Mouse (Mus musculus): ENCODE measurements at regions not wholly inside any gene's neighbourhood (a gene's known extent, or its start where the extent isn't known, plus 50 kb on each side); places are given as distances from the start of the nearest gene placed in this dataset.

DNA sequence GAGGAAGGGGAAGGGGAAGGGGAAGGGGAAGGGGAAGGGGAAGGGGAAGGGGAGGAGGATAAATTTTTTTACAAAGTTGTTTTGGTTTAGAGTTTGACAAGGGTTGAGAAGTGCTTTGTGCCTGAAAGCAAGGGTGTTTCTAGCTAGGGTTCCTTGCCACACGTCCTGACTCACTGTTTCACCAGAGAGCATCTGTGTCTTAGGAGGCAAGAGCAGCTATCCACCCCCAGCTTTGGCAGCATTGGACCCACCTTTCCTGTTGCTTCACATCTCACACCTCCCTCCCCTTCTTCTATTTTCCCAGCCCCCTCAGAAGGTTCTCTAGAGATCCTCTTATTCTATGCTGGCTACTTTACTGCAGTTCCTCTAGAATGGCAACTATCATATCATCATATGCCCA, 531.1 kb upstream of the 4930412O13Rik start:
- Histone ChIP-seq H3K27ac (ENCODE audit: low read depth, low read length) (no peak overlapping the region), H3K27me3 (ENCODE audit: insufficient read depth, low read length) (no peaks in the 10 kb centered on the region), H3K9me3 (ENCODE audit: low read length) (no peaks in the 10 kb centered on the region), H3K9ac (no peak overlapping the region), H3K4me3 (ENCODE audit: low read depth, low read length) (no peak overlapping the region), H3K36me3 (ENCODE audit: insufficient read depth) (no peaks in the 10 kb centered on the region), H3K4me2 (ENCODE audit: low read depth) (no peak overlapping the region), H3K4me1 (ENCODE audit: insufficient read depth) (no peaks in the 10 kb centered on the region)
- DNase-seq, result no peak
- WGBS, result 37% methylated on average over 1 of the region's 1 CpGs
- TF ChIP-seq CTCF (IDR thresholded peaks at IDR 0.05; ENCODE audit: low read depth), result no peak
- no peak for ATAC-seq

DNA sequence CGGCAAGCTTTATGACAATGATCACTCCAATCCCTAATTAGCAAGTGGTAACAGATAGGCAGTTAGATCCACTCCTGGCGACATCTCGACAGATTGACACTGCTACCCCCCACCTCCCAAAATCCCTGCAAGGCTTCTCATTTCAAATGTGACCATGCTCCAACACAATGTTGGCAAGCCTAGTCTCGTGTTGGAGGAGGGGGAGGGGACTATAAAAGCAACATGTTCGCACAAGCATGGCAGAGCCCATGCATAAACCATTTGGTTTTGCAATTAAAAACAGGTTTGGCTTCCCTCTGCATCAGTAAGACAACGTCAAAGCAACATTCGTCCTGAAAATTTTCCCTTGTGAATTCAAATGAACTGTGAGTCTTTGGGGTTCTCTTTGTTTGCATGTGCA, 528.9 kb upstream of the 4930412O13Rik start:
- no peaks in the 10 kb centered on the region for H3K4me1 ChIP-seq (ENCODE audit: insufficient read depth)
- no peaks in the 10 kb centered on the region for H3K27me3 ChIP-seq (ENCODE audit: insufficient read depth, low read length)
- ATAC-seq (peak; percentile 96), DNase-seq (peak; percentile 80)
- no peaks in the 10 kb centered on the region for H3K36me3 ChIP-seq (ENCODE audit: insufficient read depth)
- no peak for TF ChIP-seq CTCF (IDR thresholded peaks at IDR 0.05; ENCODE audit: low read depth)
- H3K9ac ChIP-seq, result no peak overlapping the region
- H3K4me2 ChIP-seq (ENCODE audit: low read depth), result no peak overlapping the region
- H3K4me3 ChIP-seq (ENCODE audit: low read depth, low read length), result no peak overlapping the region
- H3K9me3 ChIP-seq (ENCODE audit: low read length), result no peaks in the 10 kb centered on the region
- no peak overlapping the region for H3K27ac ChIP-seq (ENCODE audit: low read depth, low read length)
- 29% methylated on average over 7 of the region's 7 CpGs for WGBS

DNA sequence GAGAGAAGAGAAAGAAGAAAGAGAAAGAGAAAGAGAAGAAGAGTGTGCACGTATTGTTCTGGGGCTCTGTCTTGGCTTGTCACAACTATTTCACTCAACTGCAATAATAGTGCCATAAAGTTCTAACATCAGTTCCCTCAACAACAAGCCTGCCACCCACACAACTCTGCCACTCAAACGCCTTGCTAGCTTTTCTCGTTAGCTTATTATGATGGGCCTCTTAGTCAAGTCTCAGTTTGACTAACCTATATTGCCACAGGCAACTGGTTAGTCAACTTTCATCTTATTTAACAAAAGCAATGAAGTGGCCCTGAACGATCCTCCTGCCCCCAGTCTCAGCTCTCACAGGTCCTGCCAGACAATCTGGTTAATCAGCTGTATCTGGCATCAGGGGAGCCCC, 521.0 kb upstream of the 4930412O13Rik start:
- H3K27me3 ChIP-seq (ENCODE audit: insufficient read depth, low read length), result no peaks in the 10 kb centered on the region
- 60% methylated on average over 4 of the region's 4 CpGs for WGBS

DNA sequence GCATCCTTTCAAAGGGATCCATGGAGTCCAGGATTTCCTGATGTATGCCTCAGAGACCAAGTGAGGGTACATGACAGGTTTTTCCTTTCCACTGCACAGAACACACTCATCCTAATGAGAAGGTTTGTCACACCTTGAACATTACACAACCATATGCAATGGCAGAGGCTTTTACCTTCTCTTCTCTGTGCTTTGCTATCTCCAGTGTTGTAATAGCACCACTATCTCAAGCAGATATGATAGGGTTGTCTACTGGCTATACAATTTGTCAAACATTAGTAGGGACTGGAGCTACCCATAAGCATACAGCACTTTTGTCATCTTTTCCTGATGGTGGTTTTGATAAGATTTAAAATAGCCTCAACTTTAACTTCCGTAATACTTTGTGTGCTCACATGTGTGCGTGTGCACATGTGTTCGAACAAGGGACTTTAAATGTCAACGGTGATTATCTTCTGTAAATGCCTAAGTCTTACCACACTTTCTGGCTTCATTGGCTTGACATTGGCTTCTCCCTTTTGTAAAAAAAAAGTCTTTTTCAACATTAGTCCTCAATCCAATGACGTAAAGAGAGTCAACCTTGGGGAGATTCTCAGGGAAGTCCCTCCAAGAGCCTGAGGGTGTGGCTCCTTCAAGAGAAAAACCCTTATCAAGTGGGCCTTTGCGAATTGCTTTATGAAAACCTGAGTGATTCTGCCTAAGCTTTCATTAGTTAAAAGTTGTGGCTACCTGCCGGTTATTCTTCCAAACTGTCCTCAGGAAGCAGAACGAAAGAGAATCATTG, 513.1 kb upstream of the 4930412O13Rik start:
- no peaks in the 10 kb centered on the region for H3K27me3 ChIP-seq (ENCODE audit: insufficient read depth, low read length)
- no peak overlapping the region for H3K4me2 ChIP-seq (ENCODE audit: low read depth)
- 92% methylated on average over 8 of the region's 8 CpGs for WGBS
- no peak overlapping the region for H3K9ac ChIP-seq
- H3K4me3 ChIP-seq (ENCODE audit: low read depth, low read length), result no peak overlapping the region
- H3K4me1 ChIP-seq (ENCODE audit: insufficient read depth), result no peaks in the 10 kb centered on the region
- H3K9me3 ChIP-seq (ENCODE audit: low read length), result no peaks in the 10 kb centered on the region
- DNase-seq (no peak), ATAC-seq (no peak)
- no peaks in the 10 kb centered on the region for H3K36me3 ChIP-seq (ENCODE audit: insufficient read depth)
- no peak overlapping the region for H3K27ac ChIP-seq (ENCODE audit: low read depth, low read length)
- no peak for TF ChIP-seq CTCF (IDR thresholded peaks at IDR 0.05; ENCODE audit: low read depth)

More for the DNA sequence above, 521.0 kb upstream of the 4930412O13Rik start:
- Histone ChIP-seq H3K27ac (ENCODE audit: low read depth, low read length) (no peak overlapping the region), H3K36me3 (ENCODE audit: insufficient read depth) (no peaks in the 10 kb centered on the region), H3K9ac (no peak overlapping the region), H3K4me2 (ENCODE audit: low read depth) (no peak overlapping the region), H3K4me1 (ENCODE audit: insufficient read depth) (no peaks in the 10 kb centered on the region), H3K9me3 (ENCODE audit: low read length) (no peaks in the 10 kb centered on the region), H3K4me3 (ENCODE audit: low read depth, low read length) (no peak overlapping the region)
- ATAC-seq (no peak), DNase-seq (no peak)
- TF ChIP-seq CTCF (IDR thresholded peaks at IDR 0.05; ENCODE audit: low read depth), result no peak

DNA sequence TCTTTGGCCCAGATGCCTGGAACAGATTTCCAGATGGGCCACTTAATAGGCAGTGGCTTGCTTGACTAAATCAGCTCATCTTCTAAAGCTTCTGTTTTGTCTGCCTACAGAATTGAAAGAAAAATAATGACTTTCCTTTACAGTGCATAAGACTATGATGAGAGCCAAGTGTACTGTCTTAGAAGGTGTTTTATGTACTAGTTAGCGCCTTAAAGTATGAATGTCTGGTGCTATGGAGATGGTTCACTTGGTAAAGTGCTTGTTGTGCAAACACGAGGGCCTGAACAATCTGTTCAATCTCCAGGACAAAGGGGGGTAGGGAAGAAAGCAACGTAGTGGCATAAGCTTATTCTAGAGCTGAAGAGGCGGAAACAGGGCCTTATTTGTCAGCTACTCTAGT, 511.5 kb upstream of the 4930412O13Rik start:
- no peak overlapping the region for H3K9ac ChIP-seq
- no peaks in the 10 kb centered on the region for H3K36me3 ChIP-seq (ENCODE audit: insufficient read depth)
- H3K27ac ChIP-seq (ENCODE audit: low read depth, low read length), result no peak overlapping the region
- no peaks in the 10 kb centered on the region for H3K9me3 ChIP-seq (ENCODE audit: low read length)
- H3K27me3 ChIP-seq (ENCODE audit: insufficient read depth, low read length), result no peaks in the 10 kb centered on the region
- DNase-seq (no peak), ATAC-seq (peak; percentile 51)
- no peak for TF ChIP-seq CTCF (IDR thresholded peaks at IDR 0.05; ENCODE audit: low read depth)
- no peak overlapping the region for H3K4me3 ChIP-seq (ENCODE audit: low read depth, low read length)
- no peak overlapping the region for H3K4me2 ChIP-seq (ENCODE audit: low read depth)
- 44% methylated on average over 4 of the region's 4 CpGs for WGBS
- no peaks in the 10 kb centered on the region for H3K4me1 ChIP-seq (ENCODE audit: insufficient read depth)

DNA sequence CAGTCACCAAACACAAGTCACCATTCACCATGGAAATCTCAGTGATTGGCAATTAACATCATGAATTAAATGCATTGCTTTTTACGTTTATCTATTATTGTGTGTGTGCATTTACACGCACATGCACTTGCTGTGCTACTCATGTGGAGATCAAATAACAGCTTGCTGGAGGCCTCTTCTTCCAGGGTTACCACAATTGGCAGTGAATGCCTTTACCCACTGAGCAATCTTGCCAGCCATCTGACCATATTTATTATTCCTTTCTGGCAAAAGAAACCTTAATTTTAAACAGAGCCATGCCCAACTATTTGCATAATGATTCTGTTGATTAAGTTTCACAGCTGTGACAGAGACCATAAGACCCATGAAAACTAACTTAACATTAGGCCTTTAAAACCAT, 494.5 kb upstream of the 4930412O13Rik start:
- TF ChIP-seq CTCF (IDR thresholded peaks at IDR 0.05; ENCODE audit: low read depth), result no peak
- Histone ChIP-seq H3K4me3 (ENCODE audit: low read depth, low read length) (no peak overlapping the region), H3K36me3 (ENCODE audit: insufficient read depth) (no peaks in the 10 kb centered on the region), H3K9me3 (ENCODE audit: low read length) (no peaks in the 10 kb centered on the region), H3K4me2 (ENCODE audit: low read depth) (no peak overlapping the region), H3K27me3 (ENCODE audit: insufficient read depth, low read length) (no peaks in the 10 kb centered on the region), H3K4me1 (ENCODE audit: insufficient read depth) (no peaks in the 10 kb centered on the region), H3K9ac (no peak overlapping the region), H3K27ac (ENCODE audit: low read depth, low read length) (no peak overlapping the region)
- 18% methylated on average over 2 of the region's 2 CpGs for WGBS
- DNase-seq, result peak; percentile 6
- no peak for ATAC-seq

DNA sequence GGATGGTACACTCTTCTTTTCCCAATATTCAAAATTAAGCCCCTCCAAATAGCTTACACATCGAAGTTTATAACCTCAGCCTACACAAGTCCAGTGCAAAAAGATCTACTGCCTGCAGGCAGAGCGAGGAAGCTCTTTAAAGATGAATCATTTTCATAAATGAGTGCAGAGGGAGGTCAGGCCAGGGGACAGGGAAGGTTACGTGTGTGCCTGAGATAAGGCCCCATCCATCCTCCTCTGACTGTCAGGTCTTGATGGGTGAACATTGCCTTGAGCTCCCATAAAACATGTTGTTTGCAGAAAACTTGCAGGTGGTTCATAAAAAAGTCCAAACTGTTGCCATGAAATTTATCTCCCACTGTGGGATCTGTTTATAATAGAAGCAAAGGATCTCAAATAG, 493.0 kb upstream of the 4930412O13Rik start:
- H3K4me2 ChIP-seq (ENCODE audit: low read depth), result no peak overlapping the region
- no peak overlapping the region for H3K4me3 ChIP-seq (ENCODE audit: low read depth, low read length)
- ATAC-seq (no peak), DNase-seq (no peak)
- no peak overlapping the region for H3K9ac ChIP-seq
- H3K9me3 ChIP-seq (ENCODE audit: low read length), result no peaks in the 10 kb centered on the region
- TF ChIP-seq CTCF (IDR thresholded peaks at IDR 0.05; ENCODE audit: low read depth), result no peak
- 89% methylated on average over 3 of the region's 3 CpGs for WGBS
- H3K4me1 ChIP-seq (ENCODE audit: insufficient read depth), result no peaks in the 10 kb centered on the region
- H3K36me3 ChIP-seq (ENCODE audit: insufficient read depth), result no peaks in the 10 kb centered on the region
- H3K27me3 ChIP-seq (ENCODE audit: insufficient read depth, low read length), result no peaks in the 10 kb centered on the region
- H3K27ac ChIP-seq (ENCODE audit: low read depth, low read length), result no peak overlapping the region

Measured in forebrain, postnatal 0 days (tissue).